Mouse (Mus musculus) kidney, adult 2 months (tissue): ENCODE measurements at regions not wholly inside any gene's neighbourhood (a gene's known extent, or its start where the extent isn't known, plus 50 kb on each side); places are given as distances from the start of the nearest gene placed in this dataset.

Experiments used
- CTCF ChIP-seq: fragments of 200-500 bp; conservative IDR thresholded peaks from 2 replicates; pipeline ENCODE4 v1.5.1; 2011; ENCODE audit warnings: low read depth, mild to moderate bottlenecking, control low read depth, low read length, moderate library complexity, mixed read lengths; ENCODE audit not compliant: insufficient read depth, insufficient read length
- POLR2A ChIP-seq: fragments of 200-500 bp; IDR thresholded peaks from one replicate; pipeline ENCODE4 v1.6.1; 2011; ENCODE audit warnings: low read depth, low read length, control low read depth

DNA sequence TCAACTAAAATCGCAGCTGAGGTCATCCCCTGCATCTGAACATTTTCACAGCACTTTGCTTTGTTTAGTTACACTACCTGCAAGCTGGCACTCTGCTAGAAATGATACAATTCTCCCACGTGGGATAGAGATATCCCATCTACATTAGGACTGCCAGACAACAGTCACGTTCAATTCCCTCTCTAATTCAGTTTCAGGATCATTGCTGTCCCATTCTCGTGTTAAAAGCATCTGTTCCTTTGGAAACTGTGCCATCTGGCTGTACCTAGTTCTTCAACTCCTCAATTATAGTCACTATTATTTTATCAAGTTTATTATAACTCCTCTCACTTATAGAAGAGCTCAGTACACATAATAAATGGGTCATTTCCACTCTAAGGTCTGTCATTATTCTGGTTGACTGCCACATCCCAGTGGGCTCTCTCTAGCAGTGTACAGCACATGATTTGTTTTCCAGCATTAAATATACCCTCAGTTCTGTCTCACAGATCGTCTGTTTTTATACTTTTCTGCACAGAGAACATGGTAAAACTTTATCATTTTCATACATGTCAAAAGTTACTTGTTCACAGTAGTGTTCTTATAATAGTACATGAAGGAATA, 958.3 kb downstream of the Tecrl start:
- TF ChIP-seq CTCF (no peak), POLR2A (no peak)
